Mouse (Mus musculus): ENCODE measurements around the gene Zfp207. TPM values are rescaled to one million over a fixed set of nuclear protein-coding genes. Genes with fewer than 3 reads are reported as not detected.
"Not testable (repeated sequence)": the region's sequence is repeated elsewhere in the genome, so short reads cannot be mapped to it uniquely, and the experiment has no call there.

Gene Zfp207
- 259 and 273 TPM in 2 replicates for polyA plus RNA-seq (2012; rRNA removed)

GRCm38 (mm10) chr11:80383019-80383625 is at the start of gene Zfp207:
Gene Zfp207, plus strand, starts transcription at chr11:80383279.
- DNase-seq (ENCODE audit: low read depth): peak; percentile 99
- TF ChIP-seq POLR2A (IDR thresholded peaks at IDR 0.05; ENCODE audit: borderline replicate concordance, extremely low read depth, insufficient read depth, insufficient read length, poor library complexity, severe bottlenecking) (peak; percentile 93; the same call in 1 of the 2 replicates), CTCF (IDR thresholded peaks at IDR 0.05; ENCODE audit: borderline replicate concordance, extremely low read depth, insufficient read depth, insufficient read length) (no peak)

GRCm38 (mm10) chr11:80335609-80336350 is 47.3 kb upstream of the Zfp207 start:
- TF ChIP-seq CTCF (IDR thresholded peaks at IDR 0.05; ENCODE audit: borderline replicate concordance, extremely low read depth, insufficient read depth, insufficient read length): no peak
- TF ChIP-seq POLR2A (IDR thresholded peaks at IDR 0.05; ENCODE audit: borderline replicate concordance, extremely low read depth, insufficient read depth, insufficient read length, poor library complexity, severe bottlenecking): no peak
- DNase-seq (ENCODE audit: low read depth): peak; percentile 97

GRCm38 (mm10) chr11:80336351-80336730 is 46.7 kb upstream of the Zfp207 start:
- DNase-seq (ENCODE audit: low read depth): no peak
- TF ChIP-seq CTCF (IDR thresholded peaks at IDR 0.05; ENCODE audit: borderline replicate concordance, extremely low read depth, insufficient read depth, insufficient read length): no peak
- no peak for TF ChIP-seq POLR2A (IDR thresholded peaks at IDR 0.05; ENCODE audit: borderline replicate concordance, extremely low read depth, insufficient read depth, insufficient read length, poor library complexity, severe bottlenecking)

- TF ChIP-seq POLR2A (IDR thresholded peaks at IDR 0.05; ENCODE audit: borderline replicate concordance, extremely low read depth, insufficient read depth, insufficient read length, poor library complexity, severe bottlenecking) (no peak), CTCF (IDR thresholded peaks at IDR 0.05; ENCODE audit: borderline replicate concordance, extremely low read depth, insufficient read depth, insufficient read length) (no peak)
- peak; percentile 66 for DNase-seq (ENCODE audit: low read depth)
Measured at GRCm38 (mm10) chr11:80342482-80342881, 40.6 kb upstream of the Zfp207 start.

- peak; percentile 91 for DNase-seq (ENCODE audit: low read depth)
- TF ChIP-seq CTCF (IDR thresholded peaks at IDR 0.05; ENCODE audit: borderline replicate concordance, extremely low read depth, insufficient read depth, insufficient read length) (peak; percentile 95), POLR2A (IDR thresholded peaks at IDR 0.05; ENCODE audit: borderline replicate concordance, extremely low read depth, insufficient read depth, insufficient read length, poor library complexity, severe bottlenecking) (no peak)
Measured at GRCm38 (mm10) chr11:80351832-80352430, 31.1 kb upstream of the Zfp207 start.

- TF ChIP-seq POLR2A (IDR thresholded peaks at IDR 0.05; ENCODE audit: borderline replicate concordance, extremely low read depth, insufficient read depth, insufficient read length, poor library complexity, severe bottlenecking) (no peak), CTCF (IDR thresholded peaks at IDR 0.05; ENCODE audit: borderline replicate concordance, extremely low read depth, insufficient read depth, insufficient read length) (peak; percentile 23; the same call in 1 of the 2 replicates)
- DNase-seq (ENCODE audit: low read depth): no peak
Measured at GRCm38 (mm10) chr11:80354832-80355231, 28.2 kb upstream of the Zfp207 start.

GRCm38 (mm10) chr11:80368949-80369348 is 14.1 kb upstream of the Zfp207 start:
- TF ChIP-seq CTCF (IDR thresholded peaks at IDR 0.05; ENCODE audit: borderline replicate concordance, extremely low read depth, insufficient read depth, insufficient read length) (peak; percentile 11; the same call in 1 of the 2 replicates), POLR2A (IDR thresholded peaks at IDR 0.05; ENCODE audit: borderline replicate concordance, extremely low read depth, insufficient read depth, insufficient read length, poor library complexity, severe bottlenecking) (no peak)
- DNase-seq (ENCODE audit: low read depth): no peak

GRCm38 (mm10) chr11:80376651-80377050 is 6.4 kb upstream of the Zfp207 start:
- DNase-seq (ENCODE audit: low read depth): no peak
- no peak for TF ChIP-seq POLR2A (IDR thresholded peaks at IDR 0.05; ENCODE audit: borderline replicate concordance, extremely low read depth, insufficient read depth, insufficient read length, poor library complexity, severe bottlenecking)
- TF ChIP-seq CTCF (IDR thresholded peaks at IDR 0.05; ENCODE audit: borderline replicate concordance, extremely low read depth, insufficient read depth, insufficient read length): no peak; the same call in 1 of the 2 replicates

GRCm38 (mm10) chr11:80377712-80378451 is 5.2 kb upstream of the Zfp207 start, which contains the start of gene 5730455P16Rik:
Gene 5730455P16Rik, minus strand, starts transcription at chr11:80378034.
- DNase-seq (ENCODE audit: low read depth): peak; percentile 94
- TF ChIP-seq CTCF (IDR thresholded peaks at IDR 0.05; ENCODE audit: borderline replicate concordance, extremely low read depth, insufficient read depth, insufficient read length): no peak
- peak; percentile 66; the same call in 1 of the 2 replicates for TF ChIP-seq POLR2A (IDR thresholded peaks at IDR 0.05; ENCODE audit: borderline replicate concordance, extremely low read depth, insufficient read depth, insufficient read length, poor library complexity, severe bottlenecking)

GRCm38 (mm10) chr11:80378452-80379068 is 4.5 kb upstream of the Zfp207 start:
- DNase-seq (ENCODE audit: low read depth): not testable (repeated sequence)

GRCm38 (mm10) chr11:80379184-80379583 is 3.9 kb upstream of the Zfp207 start:
- not testable (repeated sequence) for DNase-seq (ENCODE audit: low read depth)
